Mouse (Mus musculus): ENCODE measurements around the gene Ston2.
A peak's percentile ranks its signal among the peaks of the same experiment; 100 is the strongest.

Gene Ston2

GRCm38 (mm10) chr12:91663260-91663659, 124.9 kb downstream of the Ston2 start:
- DNase-seq (ENCODE audit: low read depth, low spot score): no peak

GRCm38 (mm10) chr12:91662844-91663243, 125.3 kb downstream of the Ston2 start:
- DNase-seq (ENCODE audit: low read depth, low spot score): no peak

- no peak for DNase-seq (ENCODE audit: low read depth, low spot score)
Measured at GRCm38 (mm10) chr12:91660640-91661417, 127.4 kb downstream of the Ston2 start.

GRCm38 (mm10) chr12:91654399-91655122, 133.6 kb downstream of the Ston2 start:
- no peak for DNase-seq (ENCODE audit: low read depth, low spot score)

GRCm38 (mm10) chr12:91648426-91648825, 139.8 kb downstream of the Ston2 start:
- no peak for DNase-seq (ENCODE audit: low read depth, low spot score)

GRCm38 (mm10) chr12:91645361-91646123, 142.6 kb downstream of the Ston2 start:
- no peak for DNase-seq (ENCODE audit: low read depth, low spot score)

- no peak for DNase-seq (ENCODE audit: low read depth, low spot score)
Measured at GRCm38 (mm10) chr12:91643221-91643620, 145.0 kb downstream of the Ston2 start.

- DNase-seq (ENCODE audit: low read depth, low spot score): no peak
Measured at GRCm38 (mm10) chr12:91642426-91643093, 145.6 kb downstream of the Ston2 start.

- DNase-seq (ENCODE audit: low read depth, low spot score): no peak
Measured at GRCm38 (mm10) chr12:91641631-91642141, 146.5 kb downstream of the Ston2 start.

GRCm38 (mm10) chr12:91641133-91641532, 147.1 kb downstream of the Ston2 start:
- DNase-seq (ENCODE audit: low read depth, low spot score): no peak

GRCm38 (mm10) chr12:91640712-91641111, 147.5 kb downstream of the Ston2 start:
- no peak for DNase-seq (ENCODE audit: low read depth, low spot score)

- no peak for DNase-seq (ENCODE audit: low read depth, low spot score)
Measured at GRCm38 (mm10) chr12:91638351-91638750, 149.8 kb downstream of the Ston2 start.

- no peak for DNase-seq (ENCODE audit: low read depth, low spot score)
Measured at GRCm38 (mm10) chr12:91637136-91637909, 150.9 kb downstream of the Ston2 start.

- no peak for DNase-seq (ENCODE audit: low read depth, low spot score)
Measured at GRCm38 (mm10) chr12:91626482-91626881, 161.7 kb downstream of the Ston2 start.

GRCm38 (mm10) chr12:91625013-91625412, 163.2 kb downstream of the Ston2 start:
- peak; percentile 25 for DNase-seq (ENCODE audit: low read depth, low spot score)

GRCm38 (mm10) chr12:91609425-91609824, 178.8 kb downstream of the Ston2 start:
- DNase-seq (ENCODE audit: low read depth, low spot score): no peak

GRCm38 (mm10) chr12:91607678-91608077, 180.5 kb downstream of the Ston2 start:
- no peak for DNase-seq (ENCODE audit: low read depth, low spot score)

- no peak for DNase-seq (ENCODE audit: low read depth, low spot score)
Measured at GRCm38 (mm10) chr12:91606651-91607050, 181.5 kb downstream of the Ston2 start.

GRCm38 (mm10) chr12:91604600-91604999, 183.6 kb downstream of the Ston2 start:
- no peak for DNase-seq (ENCODE audit: low read depth, low spot score)

- no peak for DNase-seq (ENCODE audit: low read depth, low spot score)
Measured at GRCm38 (mm10) chr12:91592128-91592527, 196.1 kb downstream of the Ston2 start.

- no peak for DNase-seq (ENCODE audit: low read depth, low spot score)
Measured at GRCm38 (mm10) chr12:91591191-91591590, 197.0 kb downstream of the Ston2 start.

Data from c-Kit-negative CD71-positive TER-119-positive erythroid progenitor cells, embryonic 14.5 days (primary cell).